Mouse (Mus musculus) limb, embryonic 12.5 days (tissue): ENCODE measurements around the gene Fto. TPM values are rescaled to one million over a fixed set of nuclear protein-coding genes. Genes with fewer than 3 reads are reported as not detected.

Experiments
- ATAC-seq: fragments of 200-750 bp; cut with Nextera tagmentation; 2 replicates; pipeline ENCODE4 v1.8.0; 2017; ENCODE audit warnings: low read depth, moderate TSS enrichment; ENCODE audit not compliant: insufficient number of reproducible peaks, insufficient read depth, low FRiP score, low TSS enrichment
- H3K27ac ChIP-seq: fragments of 300-500 bp; sonication (generic); 2 replicates; pipeline ENCODE4 v1.5.1; 2016; ENCODE audit warnings: mild to moderate bottlenecking, moderate library complexity
- H3K27me3 ChIP-seq: fragments of 300-500 bp; sonication (generic); 2 replicates; pipeline ENCODE4 v1.6.1; 2016; ENCODE audit warnings: mild to moderate bottlenecking, moderate library complexity
- H3K36me3 ChIP-seq: fragments of 300-500 bp; sonication (generic); 2 replicates; pipeline ENCODE4 v1.6.1; 2016; ENCODE audit warnings: mild to moderate bottlenecking, moderate library complexity
- H3K4me1 ChIP-seq: fragments of 300-500 bp; sonication (generic); replicated peaks from 2 replicates; pipeline ENCODE4 v1.6.1; 2016
- H3K4me2 ChIP-seq: fragments of 300-500 bp; sonication (generic); 2 replicates; pipeline ENCODE4 v1.6.1; 2016; ENCODE audit warnings: mild to moderate bottlenecking, moderate library complexity
- H3K4me3 ChIP-seq: fragments of 300-500 bp; sonication (generic); replicated peaks from 2 replicates; pipeline ENCODE4 v1.5.1; 2016; ENCODE audit warnings: mild to moderate bottlenecking
- H3K9ac ChIP-seq: fragments of 300-500 bp; sonication (generic); replicated peaks from 2 replicates; pipeline ENCODE4 v1.6.1; 2016; ENCODE audit warnings: mild to moderate bottlenecking, moderate library complexity
- H3K9me3 ChIP-seq: fragments of 300-500 bp; sonication (generic); 2 replicates; pipeline ENCODE4 v1.6.1; 2016; ENCODE audit warnings: mild to moderate bottlenecking, moderate library complexity
- WGBS: fragments of 180-500 bp; shearing (Covaris S2); methylation state at CpG from one replicate; pipeline ENCODE4 v1.1.7; 2016; 5-methylcytosine and 5-hydroxymethylcytosine counted together
- polyA plus RNA-seq: library from polyadenylated mRNA; unstranded; fragments of >200 nt; fragmentation: Nextera tagmentation; extraction: Ambion mirVana; gene quantifications from 2 replicates; pipeline ENCODE4 v1.2.1, GENCODE M21; 2016

Gene Fto
- polyA plus RNA-seq, 1 experiment from 2014 or later, result 92.1 TPM

DNA sequence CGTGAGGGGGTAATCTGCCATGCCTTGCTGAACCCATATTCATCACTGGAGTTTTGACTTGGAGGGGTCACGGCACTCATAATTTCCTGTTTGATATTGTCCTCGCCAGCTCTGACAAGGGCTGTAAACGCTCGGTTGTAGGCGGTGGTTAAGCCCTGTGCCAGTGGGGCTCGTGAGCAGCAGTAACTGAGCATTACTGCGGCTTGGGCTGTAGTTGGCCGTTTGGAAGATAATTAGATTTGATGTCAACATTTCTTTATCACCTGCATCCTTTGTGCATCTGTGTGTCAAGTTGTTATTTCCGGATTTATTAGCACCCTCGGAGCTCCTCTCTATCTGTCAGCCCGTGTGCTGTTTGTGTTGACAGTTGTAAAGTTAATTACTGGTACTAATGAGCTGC, 309.4 kb downstream of the Fto start:
- H3K27me3 ChIP-seq, result peaks cover 97% of the 10 kb centered on the region
- no peak for ATAC-seq
- H3K4me1 ChIP-seq, result peaks cover 28% of the 10 kb centered on the region
- no peaks in the 10 kb centered on the region for H3K9me3 ChIP-seq
- H3K4me3 ChIP-seq, result no peak overlapping the region
- H3K36me3 ChIP-seq, result no peaks in the 10 kb centered on the region
- no peak overlapping the region for H3K27ac ChIP-seq
- H3K9ac ChIP-seq, result no peak overlapping the region
- 7% methylated on average over 12 of the region's 12 CpGs for WGBS
- H3K4me2 ChIP-seq, result no peak overlapping the region

DNA sequence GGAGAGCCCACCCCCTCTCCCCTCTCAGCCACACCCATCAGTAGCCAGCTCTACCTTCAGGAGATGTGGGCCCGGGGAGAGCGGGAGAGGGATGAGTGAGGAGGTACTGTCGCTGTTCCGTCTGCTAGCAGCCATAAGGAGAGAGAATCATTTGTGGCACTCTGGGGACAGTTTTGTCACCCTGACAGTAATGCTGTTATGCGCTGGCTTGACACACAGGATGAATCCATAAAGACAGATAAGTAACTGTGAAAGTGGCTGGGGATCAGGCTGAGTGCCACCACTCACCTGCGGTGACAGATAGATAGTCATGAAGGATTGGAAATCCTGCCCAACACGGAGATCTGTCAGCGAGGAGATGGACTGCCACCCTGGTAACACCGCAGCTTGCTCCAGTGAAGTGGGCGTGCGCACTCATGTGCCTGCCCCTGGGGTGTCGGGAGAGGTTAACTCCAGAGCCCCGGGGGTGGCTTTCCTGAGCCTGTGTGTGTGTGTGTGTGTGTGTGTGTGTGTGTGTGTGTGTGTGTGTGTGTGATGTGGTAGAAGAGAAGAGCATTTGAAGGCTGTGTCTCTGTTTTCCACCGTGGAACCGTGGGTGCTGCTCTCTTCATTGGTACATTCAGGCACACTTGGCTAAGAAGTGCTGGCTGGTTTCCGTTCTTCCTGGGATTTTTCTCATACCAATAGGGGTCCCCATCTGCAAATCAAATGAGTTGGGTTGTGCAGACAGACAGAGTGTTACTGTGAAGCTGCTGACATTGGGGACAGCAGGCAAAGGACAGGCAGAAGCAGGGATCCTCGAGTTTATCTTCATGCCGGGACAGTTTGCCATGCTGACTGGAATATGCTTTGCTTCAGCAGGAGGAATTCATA, 312.6 kb downstream of the Fto start:
- 27% methylated on average over 18 of the region's 18 CpGs for WGBS
- Histone ChIP-seq H3K36me3 (no peaks in the 10 kb centered on the region), H3K4me1 (peaks cover 46% of the 10 kb centered on the region), H3K27ac (no peak overlapping the region), H3K27me3 (peaks cover 96% of the 10 kb centered on the region), H3K4me3 (no peak overlapping the region), H3K9me3 (no peaks in the 10 kb centered on the region), H3K4me2 (no peak overlapping the region), H3K9ac (no peak overlapping the region)
- ATAC-seq, result no peak

DNA sequence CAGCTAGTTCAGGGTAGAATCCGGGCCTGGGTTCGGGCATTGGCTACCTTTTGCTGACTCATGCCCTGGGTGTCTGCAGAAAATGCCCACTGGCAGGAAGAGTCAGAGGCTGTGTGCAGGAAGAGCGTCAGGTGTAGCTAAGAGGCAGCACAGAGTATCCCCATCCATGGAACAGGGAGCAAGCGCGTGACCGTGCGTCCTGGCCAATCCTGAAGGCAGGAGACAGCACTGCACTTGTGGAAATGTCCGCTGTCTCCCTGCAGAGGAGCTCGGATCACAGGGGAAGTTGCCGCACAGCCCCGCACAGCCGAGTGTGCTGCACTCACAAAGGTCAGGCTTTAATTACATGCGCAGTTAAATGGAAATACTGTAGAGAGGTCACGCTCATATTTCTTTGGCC, 316.3 kb downstream of the Fto start:
- H3K9ac ChIP-seq, result no peak overlapping the region
- H3K4me3 ChIP-seq, result no peak overlapping the region
- peak overlapping the region; percentile 30 for H3K4me2 ChIP-seq
- no peaks in the 10 kb centered on the region for H3K9me3 ChIP-seq
- ATAC-seq, result no peak
- WGBS, result 9% methylated on average over 14 of the region's 14 CpGs
- H3K27ac ChIP-seq, result no peak overlapping the region
- peaks cover 99% of the 10 kb centered on the region for H3K27me3 ChIP-seq
- peaks cover 43% of the 10 kb centered on the region for H3K4me1 ChIP-seq
- no peaks in the 10 kb centered on the region for H3K36me3 ChIP-seq

DNA sequence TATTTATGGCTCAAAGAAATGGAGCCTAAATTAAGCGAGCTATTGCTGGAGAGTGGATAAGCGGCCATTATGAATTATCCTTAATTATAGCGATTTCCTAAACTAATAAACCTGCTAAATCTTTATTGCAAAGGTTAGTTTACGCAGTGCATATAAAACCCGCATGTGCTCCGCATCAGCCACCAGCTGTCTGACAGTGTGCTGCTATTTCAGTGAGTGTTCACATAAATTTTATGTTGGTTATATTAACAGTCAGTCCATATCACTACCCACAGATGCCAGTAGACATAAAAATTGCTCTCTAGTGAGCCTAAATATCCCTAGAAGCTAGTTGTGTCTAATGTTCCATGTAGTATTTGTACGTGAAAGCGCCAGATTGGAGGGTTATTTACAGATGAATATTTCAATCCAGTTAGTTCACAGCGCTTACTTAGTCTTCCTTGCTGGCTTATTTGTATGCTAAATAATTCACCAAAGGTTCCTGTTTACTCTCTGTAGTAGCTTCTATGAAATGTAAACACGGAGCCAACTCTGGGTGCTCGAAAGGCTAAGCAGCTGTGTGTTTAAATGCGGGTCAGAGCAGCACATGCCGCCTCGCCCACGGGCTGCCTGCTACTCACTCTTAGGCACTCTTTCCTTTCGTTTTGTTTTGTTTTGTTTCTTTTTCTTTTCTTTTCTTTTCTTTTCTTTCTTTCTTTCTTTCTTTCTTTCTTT, 317.2 kb downstream of the Fto start:
- H3K4me2 ChIP-seq, result 0 out of 2 replicates have a peak overlapping the region, but pooled peaks have one; percentile 30
- peaks cover 36% of the 10 kb centered on the region for H3K4me1 ChIP-seq
- H3K27ac ChIP-seq, result no peak overlapping the region
- no peak for ATAC-seq
- peaks cover 99% of the 10 kb centered on the region for H3K27me3 ChIP-seq
- H3K36me3 ChIP-seq, result peaks cover 3% of the 10 kb centered on the region
- no peak overlapping the region for H3K4me3 ChIP-seq
- 31% methylated on average over 16 of the region's 16 CpGs for WGBS
- H3K9ac ChIP-seq, result no peak overlapping the region
- no peaks in the 10 kb centered on the region for H3K9me3 ChIP-seq

DNA sequence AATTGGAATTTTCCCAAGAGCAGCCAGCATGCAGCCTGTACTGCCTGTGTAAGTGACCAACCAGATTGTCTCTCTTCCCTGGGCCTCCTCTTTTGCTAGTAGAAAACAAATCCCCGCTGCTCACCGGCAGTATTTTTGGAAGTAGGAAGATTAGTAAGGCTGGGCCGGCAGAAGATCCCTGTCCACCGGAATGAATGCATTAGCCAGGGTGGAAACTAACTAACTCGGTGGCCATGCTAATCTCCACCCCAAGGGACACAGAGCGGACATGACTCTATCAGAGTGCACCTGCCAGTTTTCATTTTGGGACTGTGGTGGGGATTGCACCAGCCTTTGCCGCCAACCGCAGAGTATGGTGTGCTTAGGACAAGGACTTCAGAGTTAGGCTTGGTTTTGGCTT, 319.1 kb downstream of the Fto start:
- H3K4me1 ChIP-seq, result peaks cover 25% of the 10 kb centered on the region
- H3K27ac ChIP-seq, result no peak overlapping the region
- no peak overlapping the region for H3K4me3 ChIP-seq
- WGBS, result 91% methylated on average over 8 of the region's 8 CpGs
- H3K9me3 ChIP-seq, result no peaks in the 10 kb centered on the region
- H3K36me3 ChIP-seq, result peaks cover 5% of the 10 kb centered on the region
- no peak overlapping the region for H3K9ac ChIP-seq
- H3K27me3 ChIP-seq, result peaks cover 98% of the 10 kb centered on the region
- no peak overlapping the region for H3K4me2 ChIP-seq
- no peak for ATAC-seq

DNA sequence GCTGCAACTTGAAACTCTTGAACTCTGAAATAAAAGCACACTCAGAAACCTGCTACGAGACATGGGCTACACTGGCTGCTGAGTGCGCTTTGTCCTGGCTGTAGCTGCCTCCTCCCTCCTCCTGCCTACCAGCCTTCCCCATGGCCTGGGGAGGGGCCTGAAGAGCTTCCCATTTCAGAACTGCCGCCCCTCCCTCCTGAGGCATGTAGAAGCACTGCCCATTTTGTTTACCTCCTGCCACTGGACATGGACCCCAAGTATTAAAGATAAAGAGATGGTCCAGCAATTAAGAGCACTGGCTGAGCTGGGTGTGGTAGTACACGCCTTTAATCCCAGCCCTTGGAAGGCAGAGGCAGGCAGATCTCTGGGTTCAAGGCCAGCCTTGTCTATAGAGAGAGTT, 322.1 kb downstream of the Fto start:
- Histone ChIP-seq H3K4me3 (no peak overlapping the region), H3K27me3 (peaks cover 96% of the 10 kb centered on the region), H3K9ac (no peak overlapping the region), H3K9me3 (no peaks in the 10 kb centered on the region), H3K36me3 (peaks cover 5% of the 10 kb centered on the region), H3K4me2 (no peak overlapping the region), H3K4me1 (peaks cover 7% of the 10 kb centered on the region), H3K27ac (no peak overlapping the region)
- WGBS, result 91% methylated on average over 4 of the region's 4 CpGs
- ATAC-seq, result no peak

DNA sequence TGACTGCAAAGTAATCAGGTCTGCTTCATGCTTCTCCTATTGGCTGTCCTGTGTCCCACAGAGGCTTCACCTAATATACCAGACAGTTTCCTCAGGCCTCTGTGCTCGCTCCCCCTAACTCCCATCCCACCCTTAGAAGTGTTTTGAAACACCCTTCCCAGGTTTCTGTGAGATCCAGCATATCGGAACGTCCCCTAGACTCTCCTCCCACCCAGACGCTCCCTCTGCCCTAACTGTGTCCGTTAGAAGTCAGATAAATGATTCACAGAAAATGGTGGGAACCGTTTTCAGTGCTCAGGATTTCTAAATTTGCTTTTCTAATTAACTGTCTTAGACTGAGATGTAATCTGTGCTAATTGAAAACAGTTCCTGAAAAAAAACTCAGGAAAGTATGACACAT, 323.6 kb downstream of the Fto start:
- Histone ChIP-seq H3K9ac (no peak overlapping the region), H3K27me3 (peaks cover 96% of the 10 kb centered on the region), H3K9me3 (no peaks in the 10 kb centered on the region), H3K4me1 (no peaks in the 10 kb centered on the region), H3K36me3 (peaks cover 5% of the 10 kb centered on the region), H3K27ac (no peak overlapping the region), H3K4me2 (no peak overlapping the region), H3K4me3 (no peak overlapping the region)
- WGBS, result 48% methylated on average over 6 of the region's 6 CpGs
- no peak for ATAC-seq

DNA sequence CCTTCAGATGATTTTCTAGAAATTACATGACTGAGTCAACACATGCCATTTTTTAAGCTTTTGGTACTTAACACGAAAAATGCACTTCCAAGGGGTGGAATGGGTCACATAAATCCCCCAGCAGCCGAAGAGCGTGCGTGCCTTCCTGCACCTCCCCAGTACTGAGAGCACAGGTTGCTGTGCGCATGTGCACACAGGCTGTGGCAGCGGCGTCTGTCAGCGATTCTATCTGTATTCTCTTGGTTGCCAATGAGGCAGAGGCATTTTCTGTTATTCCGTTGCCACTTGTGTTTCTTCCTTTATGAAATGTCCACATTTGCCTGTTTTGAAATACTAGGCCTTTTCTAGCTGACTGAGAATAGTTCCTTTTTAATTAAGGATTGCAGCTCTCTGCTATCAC, 324.4 kb downstream of the Fto start:
- Histone ChIP-seq H3K4me3 (no peak overlapping the region), H3K9me3 (no peaks in the 10 kb centered on the region), H3K4me1 (no peaks in the 10 kb centered on the region), H3K27me3 (peaks cover 94% of the 10 kb centered on the region), H3K27ac (no peak overlapping the region), H3K9ac (no peak overlapping the region), H3K36me3 (peaks cover 5% of the 10 kb centered on the region), H3K4me2 (no peak overlapping the region)
- no peak for ATAC-seq
- 87% methylated on average over 9 of the region's 9 CpGs for WGBS

DNA sequence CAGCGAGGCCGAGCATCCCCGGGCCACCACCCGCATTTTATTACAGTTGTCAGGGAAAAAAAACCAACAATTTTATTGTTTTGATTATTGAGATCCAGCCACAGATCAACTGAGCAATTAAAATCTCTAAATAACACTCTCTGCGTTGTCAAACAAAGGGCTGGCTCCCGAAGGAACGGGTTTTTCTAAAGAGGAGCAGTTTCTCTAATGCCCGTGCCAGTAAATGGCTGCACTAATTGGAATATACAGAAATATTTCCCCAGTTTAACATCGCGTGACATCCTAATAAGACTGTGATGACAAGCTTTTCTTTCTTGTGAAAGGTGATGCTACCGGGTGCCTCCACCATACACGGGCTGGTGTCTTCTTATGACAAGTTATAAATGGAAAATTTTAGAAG, 324.9 kb downstream of the Fto start:
- Histone ChIP-seq H3K36me3 (peaks cover 5% of the 10 kb centered on the region), H3K4me2 (no peak overlapping the region), H3K27me3 (peaks cover 94% of the 10 kb centered on the region), H3K4me1 (no peaks in the 10 kb centered on the region), H3K9me3 (no peaks in the 10 kb centered on the region), H3K9ac (no peak overlapping the region), H3K4me3 (no peak overlapping the region), H3K27ac (no peak overlapping the region)
- no peak for ATAC-seq
- 81% methylated on average over 12 of the region's 12 CpGs for WGBS

DNA sequence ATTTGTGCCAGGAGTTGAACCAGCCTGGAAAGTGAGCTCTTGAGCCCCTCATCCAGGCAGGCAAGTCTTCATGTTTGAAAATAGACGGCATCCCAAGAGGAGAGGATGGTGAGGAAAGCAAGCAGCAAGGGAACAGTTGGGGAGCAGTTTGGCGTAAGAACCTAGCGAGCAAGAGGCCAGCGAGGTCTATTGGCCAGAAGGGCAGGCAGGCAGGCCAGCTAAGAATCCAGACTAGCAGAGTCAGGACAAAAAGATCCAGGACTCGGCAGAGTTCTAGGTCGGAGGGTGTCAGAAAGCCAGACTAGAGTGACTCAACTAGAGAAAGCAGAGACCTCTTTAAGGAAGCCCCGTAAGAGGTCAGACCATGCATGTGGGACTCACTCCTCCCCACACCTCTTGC, 327.1 kb downstream of the Fto start:
- Histone ChIP-seq H3K4me3 (no peak overlapping the region), H3K4me1 (peaks cover 8% of the 10 kb centered on the region; the same call in 1 of the 2 replicates), H3K27me3 (peaks cover 91% of the 10 kb centered on the region), H3K4me2 (no peak overlapping the region), H3K9me3 (no peaks in the 10 kb centered on the region), H3K27ac (no peak overlapping the region), H3K9ac (no peak overlapping the region), H3K36me3 (peaks cover 2% of the 10 kb centered on the region)
- ATAC-seq, result no peak
- 63% methylated on average over 7 of the region's 7 CpGs for WGBS

DNA sequence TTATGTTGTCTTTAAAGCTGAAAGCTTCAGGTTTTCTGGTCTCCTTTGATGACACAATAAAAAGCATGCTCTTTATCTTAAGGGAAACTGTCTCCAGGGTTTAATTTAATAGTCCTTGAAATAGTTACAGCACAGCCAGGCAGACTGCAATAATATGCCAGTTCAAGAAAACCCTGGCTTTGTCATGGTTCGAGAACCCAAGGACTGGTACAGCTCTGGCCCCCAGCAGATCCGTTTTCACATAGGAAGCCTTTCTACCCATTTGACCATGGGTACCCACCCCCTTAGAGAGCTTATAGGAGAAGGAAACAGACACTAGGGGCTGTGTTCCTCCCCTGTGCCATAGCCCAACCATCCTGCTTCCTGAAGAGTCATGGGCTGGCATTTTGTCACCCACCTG, 332.2 kb downstream of the Fto start:
- Histone ChIP-seq H3K4me1 (peaks cover 33% of the 10 kb centered on the region), H3K27me3 (peaks cover 91% of the 10 kb centered on the region), H3K9me3 (no peaks in the 10 kb centered on the region), H3K4me3 (no peak overlapping the region), H3K27ac (no peak overlapping the region), H3K4me2 (no peak overlapping the region), H3K36me3 (no peaks in the 10 kb centered on the region), H3K9ac (no peak overlapping the region)
- ATAC-seq, result no peak
- WGBS, result 42% methylated on average over 2 of the region's 2 CpGs
